Mouse (Mus musculus) left cerebral cortex, postnatal 4 days (tissue): ENCODE data around the gene Gm10188. TPM values are rescaled to one million over a fixed set of nuclear protein-coding genes. Genes with fewer than 3 reads are reported as not detected.
A peak's percentile ranks its signal among the peaks of the same experiment; 100 is the strongest.

Source experiments
- DNase-seq: peaks from one replicate; pipeline ENCODE4 v3.0.0-alpha.2; 2022
- intact Hi-C: fragments of 180-260 bp; cut with DNase I; formaldehyde crosslinking; loops from one replicate; pipeline ENCODE4 v1.15.1; 2025
- microRNA-seq: library from miRNA; unstranded; fragments of <30 nt; microRNA quantifications from one replicate; pipeline ENCODE4 v1.2.0, GENCODE M21; 2022
- total RNA-seq, 2 experiments: library from RNA; stranded (reverse); gene quantifications; 2 replicates each; pipeline ENCODE4 v1.2.3; 2021

Gm10188 gene
- total RNA-seq, 2 experiments from 2014 or later = not detected

GRCm38 (mm10) chr1:132195681-132196080 is 33.9 kb downstream of the Gm10188 start:
- DNase-seq = no peak
- intact Hi-C loops = no loop called here

- no peak for DNase-seq
- intact Hi-C loops = no loop called here
Measured at GRCm38 (mm10) chr1:132195100-132195499, 34.5 kb downstream of the Gm10188 start.

DNA sequence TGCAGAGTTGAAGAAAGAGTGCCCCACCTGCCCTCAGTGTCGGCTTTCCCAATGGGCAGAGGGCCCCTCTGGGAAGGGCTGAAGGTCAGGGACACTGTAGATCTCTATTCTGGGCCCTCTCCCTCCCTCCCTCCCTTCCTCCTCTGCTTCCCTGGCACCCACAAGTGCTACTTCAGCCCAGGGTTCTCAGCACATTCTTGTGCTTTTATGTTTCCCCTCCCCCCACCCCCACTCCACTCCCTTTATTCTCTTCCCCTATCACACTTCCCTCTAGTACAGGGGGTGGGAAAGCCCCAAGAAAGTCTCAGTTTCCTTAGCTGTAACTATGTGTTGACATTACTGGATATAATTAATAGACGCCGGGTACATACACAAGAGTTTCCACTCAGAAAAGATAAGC is 34.9 kb downstream of the Gm10188 start:
- intact Hi-C loops = no loop called here
- DNase-seq = no peak

- intact Hi-C loops = no loop called here
- DNase-seq = no peak
Measured at GRCm38 (mm10) chr1:132193806-132194205, 35.8 kb downstream of the Gm10188 start.

- intact Hi-C loops = no loop called here
- DNase-seq = peak; percentile 59
Measured at GRCm38 (mm10) chr1:132191786-132192680, 37.5 kb downstream of the Gm10188 start.

- intact Hi-C loops = no loop called here
- DNase-seq = peak; percentile 22
Measured at GRCm38 (mm10) chr1:132191093-132191785, 38.3 kb downstream of the Gm10188 start, which contains the start of the genes Lemd1 and AC124108.1. TSS of gene Lemd1 (plus strand) at chr1:132191431. TSS of gene AC124108.1 (plus strand) at chr1:132191457.

DNA sequence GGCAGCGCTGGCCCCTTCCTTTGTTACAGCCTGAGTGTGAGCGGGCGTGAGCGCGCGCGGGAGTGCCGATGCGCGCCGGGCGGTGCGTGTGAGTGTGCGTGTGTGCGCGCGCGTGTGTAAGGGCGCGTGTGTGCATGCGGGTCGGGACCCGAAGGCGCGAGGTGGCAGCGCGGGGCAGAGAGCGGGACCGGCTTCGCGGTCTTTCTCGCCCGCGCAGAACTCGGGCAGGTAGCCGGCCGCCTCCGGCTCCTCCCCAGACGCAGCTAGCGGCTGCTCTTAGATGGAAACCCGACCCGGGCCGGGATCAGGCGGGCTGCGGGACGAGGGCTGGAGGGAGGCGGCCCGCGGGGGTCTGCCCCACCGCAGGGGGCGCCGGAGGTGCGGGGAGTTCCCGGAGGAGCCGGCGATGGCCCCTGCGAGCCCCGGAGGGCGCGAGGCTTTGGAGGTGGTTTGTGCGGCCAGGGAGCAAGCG is 38.9 kb downstream of the Gm10188 start:
- peak; percentile 44 for DNase-seq

DNA sequence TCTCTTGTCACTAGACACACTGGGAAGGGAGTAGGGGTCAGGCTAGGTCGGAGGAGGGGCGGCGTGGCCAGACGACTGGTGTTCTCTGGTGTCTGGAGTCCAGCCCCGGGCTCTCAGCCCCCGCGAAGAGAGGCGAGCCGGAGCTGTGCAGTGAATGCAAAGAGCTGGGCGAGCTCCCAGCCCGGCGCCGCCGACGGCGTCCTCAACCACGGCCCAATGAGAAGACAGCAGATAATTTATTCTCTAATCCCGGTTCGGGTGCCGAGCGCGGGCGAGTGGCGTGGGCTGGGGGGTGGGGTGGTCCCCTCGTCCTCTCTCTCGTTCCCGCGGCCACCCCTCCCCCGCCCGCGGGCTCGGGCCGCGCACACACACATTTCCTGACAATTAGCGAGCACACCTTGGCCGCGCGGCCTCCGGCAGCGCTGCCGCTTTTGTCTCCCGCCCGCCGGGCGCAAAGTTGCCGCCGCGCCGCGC is 39.5 kb downstream of the Gm10188 start:
- intact Hi-C loops = no loop called here
- peak; percentile 83 for DNase-seq

More for the DNA sequence above, 38.9 kb downstream of the Gm10188 start:
- intact Hi-C loops = no loop called here

DNA sequence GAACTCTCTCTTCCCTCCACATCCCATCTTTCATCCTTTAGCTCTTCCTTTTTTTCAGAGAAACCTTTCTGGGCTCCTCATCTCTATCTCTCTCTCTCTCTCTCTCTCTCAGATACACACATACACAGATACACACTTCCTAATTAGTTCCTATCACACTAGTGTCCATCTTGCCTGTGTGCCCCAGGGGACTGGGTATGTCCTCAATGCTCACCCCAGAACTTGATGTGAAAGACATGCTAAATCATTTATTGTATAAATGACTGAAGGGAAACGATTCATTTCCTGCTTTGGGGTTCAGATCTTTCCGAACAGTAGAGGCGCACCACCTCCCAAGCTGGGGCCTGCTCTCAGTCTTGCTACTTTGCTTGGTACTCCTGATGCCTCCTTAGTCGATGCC is 40.3 kb downstream of the Gm10188 start:
- intact Hi-C loops = no loop called here
- no peak for DNase-seq

DNA sequence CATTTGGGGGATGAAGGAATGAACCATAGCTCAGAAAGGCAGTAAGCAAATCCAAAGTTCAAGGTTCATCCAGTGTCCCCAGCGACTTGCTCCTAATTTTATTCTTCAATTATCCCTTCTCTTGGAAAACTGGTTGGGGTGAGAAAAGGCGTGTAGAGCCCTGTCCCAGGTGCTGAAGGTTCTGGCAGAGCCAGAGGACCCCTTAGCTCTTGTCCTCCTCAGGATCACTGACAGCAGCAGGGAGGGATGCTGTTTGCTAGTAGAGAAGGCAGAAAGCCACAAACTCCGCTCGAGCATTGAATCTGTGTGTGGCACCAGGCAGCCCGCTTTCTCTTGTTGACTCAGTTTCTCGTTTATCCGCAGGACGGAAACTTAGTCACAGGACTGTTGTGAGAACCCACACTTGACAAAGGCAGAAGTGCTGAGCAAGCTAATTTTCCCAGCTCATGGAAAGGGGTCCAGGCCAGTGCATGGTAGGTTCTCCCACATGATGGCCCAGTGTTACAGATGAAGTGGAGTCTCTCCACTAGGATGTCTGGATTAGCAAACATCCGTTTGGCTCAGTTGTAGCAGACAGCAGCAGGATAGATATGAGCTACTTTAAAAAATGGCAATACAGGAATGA is 41.0 kb downstream of the Gm10188 start:
- no peak for DNase-seq
- intact Hi-C loops = no loop called here

GRCm38 (mm10) chr1:132186303-132186702 is 43.3 kb downstream of the Gm10188 start:
- intact Hi-C loops = no loop called here
- DNase-seq = no peak

Small RNA genes within 50 kb of the gene (microRNA-seq; reads per million reads assigned to microRNA genes)
- gene Mir135b = 609 reads per million, percentile 71 among the genes with 10 or more reads in this experiment

Other genes with a start within 250 kb of the Gm10188 start
- gene Elk4, start 222.2 kb downstream of the Gm10188 start, total RNA-seq = 10 to 100 TPM; 53.0 to 56.1 TPM
- gene Mfsd4a, start 161.7 kb downstream of the Gm10188 start, total RNA-seq = 10 to 100 TPM; 14.6 to 20.9 TPM
- 10 to 100 TPM in 1 of 2 experiments, 1 to 10 TPM in 1; 9.3 to 11.5 TPM for gene Cdk18, start 90.1 kb downstream of the Gm10188 start, total RNA-seq
- gene Lemd1, start 38.3 kb downstream of the Gm10188 start, total RNA-seq = 10 to 100 TPM in 1 of 2 experiments, 1 to 10 TPM in 1; 8.8 to 10.1 TPM
- gene AC124108.1, start 38.3 kb downstream of the Gm10188 start, total RNA-seq = 1 to 10 TPM; 3.6 to 4.2 TPM
- 10 to 100 TPM in 1 of 2 experiments, 1 to 10 TPM in 1; 9.1 to 10.7 TPM for gene Klhdc8a, start 68.9 kb upstream of the Gm10188 start, total RNA-seq
- 1 to 10 TPM; 2.6 to 3.2 TPM for gene Nuak2, start 86.4 kb upstream of the Gm10188 start, total RNA-seq
- 100 to 1,000 TPM; 128 to 133 TPM for gene Tmcc2, start 161.5 kb upstream of the Gm10188 start, total RNA-seq
- 10 to 100 TPM; 22.0 to 23.9 TPM for gene Dstyk, start 187.8 kb upstream of the Gm10188 start, total RNA-seq
- gene Rbbp5, start 247.6 kb upstream of the Gm10188 start, total RNA-seq = 10 to 100 TPM; 37.9 to 39.0 TPM